Mouse (Mus musculus) left cerebral cortex, postnatal 25 days (tissue): Measurements from ENCODE around the gene Vps35l. TPM values are rescaled to one million over a fixed set of nuclear protein-coding genes. Genes with fewer than 3 reads are reported as not detected.
A peak's percentile ranks its signal among the peaks of the same experiment; 100 is the strongest.

Experiments
- DNase-seq, 2 experiments: peaks; one replicate each; pipeline ENCODE4 v3.0.0; 2022; ENCODE audit warnings: low spot score in 2 of 2, mixed read lengths in 1 of 2
- intact Hi-C: fragments of 180-260 bp; cut with DNase I; formaldehyde crosslinking; loops from one replicate; pipeline ENCODE4 v1.15.1; 2025
- total RNA-seq, 2 experiments: library from RNA; stranded (reverse); gene quantifications; 2 replicates each; pipeline ENCODE4 v1.2.3; 2021

Gene Vps35l
- total RNA-seq, 2 experiments from 2014 or later = 51.2 to 58.2 TPM

GRCm38 (mm10) chr7:118731781-118732180 is 8.2 kb upstream of the Vps35l start:
- DNase-seq = no peak
- intact Hi-C loops = no loop called here

DNA sequence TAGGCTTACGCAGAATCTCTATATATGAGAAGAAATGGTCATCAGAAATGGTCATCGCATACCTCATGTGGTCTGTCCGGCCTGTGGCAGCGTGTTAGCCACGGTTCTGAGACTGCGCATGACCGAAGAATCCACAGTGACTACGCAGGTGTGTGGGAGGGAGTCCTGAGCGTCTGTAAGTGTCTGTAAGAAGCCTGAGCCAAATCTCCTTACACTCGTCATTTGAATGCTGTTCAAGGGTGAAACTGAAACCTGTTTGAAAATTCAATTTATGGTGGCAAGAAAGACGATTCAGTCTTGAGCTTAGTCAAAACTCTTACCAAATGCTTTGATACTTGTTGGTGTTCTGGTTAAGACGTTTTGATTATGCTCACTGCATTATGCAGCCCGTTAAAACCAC is 6.8 kb upstream of the Vps35l start:
- no peak for DNase-seq
- intact Hi-C loops = no loop called here

DNA sequence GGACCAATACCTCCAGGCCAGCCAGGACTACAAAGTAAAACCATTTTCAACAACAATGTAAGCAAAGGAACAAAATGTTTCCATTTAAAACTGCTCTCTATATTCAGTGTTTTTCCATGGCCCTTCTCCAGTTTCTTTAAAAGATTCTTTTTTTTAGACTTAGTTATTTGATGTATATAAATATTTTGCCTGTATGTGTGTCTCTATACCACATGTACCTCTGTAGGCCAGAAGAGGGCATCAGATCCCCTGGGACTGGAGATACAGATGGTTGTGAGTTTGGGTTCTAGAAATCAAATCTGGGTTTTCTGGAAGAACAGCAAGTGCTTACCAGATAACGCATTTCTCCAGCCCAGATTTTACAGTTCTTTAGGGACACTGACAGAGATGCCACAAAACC is 1.3 kb upstream of the Vps35l start:
- peak in 1 of 2 experiments; percentile 32 for DNase-seq
- intact Hi-C loops = no loop called here

GRCm38 (mm10) chr7:118740532-118741338 is 709 bp downstream of the Vps35l start:
- intact Hi-C loops = no loop called here

GRCm38 (mm10) chr7:118742278-118742677 is 2.3 kb downstream of the Vps35l start:
- intact Hi-C loops = no loop called here

More at GRCm38 (mm10) chr7:118740532-118741338, 709 bp downstream of the Vps35l start:
- DNase-seq = peak; percentile 95 to 98

DNA sequence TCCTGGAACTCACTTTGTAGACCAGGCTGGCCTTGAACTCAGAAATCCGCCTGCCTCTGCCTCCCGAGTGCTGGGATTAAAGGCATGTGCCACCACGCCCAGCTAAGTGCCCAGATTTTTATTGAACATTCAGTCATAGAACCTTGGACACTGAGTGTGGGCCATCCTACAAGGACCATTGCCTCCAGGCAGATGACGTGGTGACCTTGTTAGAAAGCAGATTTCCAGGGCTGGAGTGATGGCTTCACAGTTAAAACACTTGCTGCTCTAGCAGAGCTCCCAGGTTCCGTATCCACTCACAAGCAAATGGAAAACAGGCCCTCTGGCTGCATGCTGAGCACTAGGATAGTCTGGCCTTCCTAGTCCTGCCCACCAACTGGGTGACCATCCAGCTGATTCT is 4.7 kb downstream of the Vps35l start:
- intact Hi-C loops = no loop called here
- DNase-seq = no peak

More at GRCm38 (mm10) chr7:118742278-118742677, 2.3 kb downstream of the Vps35l start:
- DNase-seq = no peak

DNA sequence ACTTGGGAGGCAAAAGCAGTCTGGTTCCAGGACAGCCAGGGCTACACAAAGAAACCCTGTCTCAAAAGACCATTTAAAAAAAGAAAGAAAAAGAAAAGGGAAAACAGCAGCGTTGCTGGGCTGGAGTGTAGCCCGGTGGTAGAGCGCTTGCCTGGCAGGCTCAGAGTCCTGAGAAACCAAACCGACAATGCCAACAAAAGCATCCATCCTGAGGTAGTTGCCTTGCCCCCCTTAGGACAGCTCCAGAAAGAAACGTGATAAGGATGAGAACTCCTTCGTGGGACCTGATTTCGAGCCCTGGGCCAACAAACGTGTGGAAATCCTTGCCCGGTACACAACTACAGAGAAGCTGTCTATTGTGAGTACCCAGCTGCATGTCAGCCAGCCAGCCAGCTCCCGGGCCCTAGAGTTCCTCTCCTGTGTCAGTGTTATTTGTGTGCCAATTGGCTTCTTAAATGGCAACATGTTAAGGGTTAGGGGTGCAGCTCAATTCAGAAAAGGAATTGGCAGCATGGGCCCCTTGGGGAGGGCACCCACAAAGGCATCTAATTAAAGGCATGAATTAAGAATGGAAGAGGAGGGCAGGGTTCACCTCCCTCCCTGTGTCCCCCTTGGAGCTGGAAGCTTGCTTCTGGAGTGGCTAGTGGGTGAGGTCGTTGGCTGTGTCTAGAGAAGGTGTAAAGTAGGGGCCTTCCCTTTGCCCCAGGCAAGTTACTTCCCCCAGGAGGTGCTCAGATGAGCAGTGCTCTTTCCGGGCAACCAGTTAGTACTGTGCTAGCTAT is 8.1 kb downstream of the Vps35l start:
- DNase-seq = peak in 1 of 2 experiments; percentile 45
- intact Hi-C loops = no loop called here

DNA sequence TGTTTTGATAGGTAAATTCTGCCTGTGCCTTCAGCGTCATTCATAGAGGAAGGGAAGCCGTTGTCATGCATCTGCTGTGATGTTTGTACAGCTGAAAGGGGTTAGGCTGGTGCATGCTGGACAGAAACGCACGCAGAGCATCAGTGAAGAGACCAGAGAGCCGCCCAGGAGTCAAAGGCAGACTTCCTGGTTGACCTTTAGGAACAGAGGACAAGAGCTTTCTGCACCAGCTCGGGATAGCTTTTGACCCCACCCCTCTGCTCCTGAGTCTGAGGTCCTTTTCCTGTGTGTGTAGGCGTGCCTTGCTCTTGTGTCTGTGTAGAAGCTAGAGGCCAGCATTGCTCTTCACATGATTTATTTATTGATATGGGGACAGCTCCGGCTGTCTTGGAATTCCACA is 9.7 kb downstream of the Vps35l start:
- intact Hi-C loops = no loop called here
- no peak for DNase-seq

- no peak for DNase-seq
- intact Hi-C loops = no loop called here
Observed at GRCm38 (mm10) chr7:118751625-118752024, 11.6 kb downstream of the Vps35l start.

GRCm38 (mm10) chr7:118755756-118756155 is 15.7 kb downstream of the Vps35l start:
- intact Hi-C loops = no loop called here
- no peak for DNase-seq

- intact Hi-C loops = no loop called here
- no peak for DNase-seq
Observed at GRCm38 (mm10) chr7:118756490-118757265, 16.7 kb downstream of the Vps35l start.

GRCm38 (mm10) chr7:118758369-118758768 is 18.3 kb downstream of the Vps35l start:
- intact Hi-C loops = no loop called here
- no peak for DNase-seq

DNA sequence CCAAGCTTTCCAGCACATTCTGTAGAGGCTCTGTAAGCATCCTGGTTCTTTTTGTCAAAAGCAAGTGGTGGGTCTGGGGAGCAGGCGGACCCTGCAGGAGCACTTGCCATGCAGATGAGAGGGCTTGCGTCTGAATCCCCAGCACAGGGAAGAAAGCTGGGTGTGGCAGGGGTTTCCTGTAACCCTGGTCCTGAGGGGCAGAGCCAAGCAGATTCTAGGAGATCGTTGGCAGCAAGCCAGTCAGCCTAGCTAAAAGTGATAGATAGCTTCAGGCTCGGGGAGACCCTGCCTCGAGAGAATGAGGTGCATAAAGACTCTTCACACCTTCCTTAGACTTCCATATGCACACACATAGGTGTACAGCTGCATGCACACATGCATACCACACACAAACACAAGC is 19.3 kb downstream of the Vps35l start:
- no peak for DNase-seq
- intact Hi-C loops = no loop called here

DNA sequence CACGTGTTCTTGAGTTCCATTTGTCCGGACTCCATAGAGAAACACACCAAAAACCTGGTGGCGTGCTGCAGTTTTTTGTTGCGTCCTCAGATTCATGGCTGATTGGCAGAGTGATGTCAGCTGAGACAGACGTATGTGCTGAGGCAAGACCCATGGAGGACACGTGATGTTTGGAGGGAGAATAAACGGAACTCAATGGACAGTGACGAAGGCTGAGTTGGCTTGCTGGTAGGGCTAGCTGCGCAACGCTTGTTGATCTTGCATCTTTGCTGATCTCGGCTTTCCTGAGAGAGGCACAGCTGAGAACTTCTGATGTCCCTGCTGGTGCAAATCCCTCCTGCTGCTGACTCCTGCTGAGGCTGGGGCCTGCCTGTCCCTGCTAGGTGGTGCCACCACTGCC is 23.9 kb downstream of the Vps35l start:
- intact Hi-C loops = loop anchor here (10.0 kb wide), 1 partner anchor 751 kb away; the partner anchor contains the start of gene Acsm5
- no peak for DNase-seq

- DNase-seq = no peak
- intact Hi-C loops = loop anchor here (5.0 to 10.0 kb wide), 3 partner anchors 53 to 750 kb away; partner anchors contain the start of gene Acsm5
Observed at GRCm38 (mm10) chr7:118764725-118765124, 24.7 kb downstream of the Vps35l start.

DNA sequence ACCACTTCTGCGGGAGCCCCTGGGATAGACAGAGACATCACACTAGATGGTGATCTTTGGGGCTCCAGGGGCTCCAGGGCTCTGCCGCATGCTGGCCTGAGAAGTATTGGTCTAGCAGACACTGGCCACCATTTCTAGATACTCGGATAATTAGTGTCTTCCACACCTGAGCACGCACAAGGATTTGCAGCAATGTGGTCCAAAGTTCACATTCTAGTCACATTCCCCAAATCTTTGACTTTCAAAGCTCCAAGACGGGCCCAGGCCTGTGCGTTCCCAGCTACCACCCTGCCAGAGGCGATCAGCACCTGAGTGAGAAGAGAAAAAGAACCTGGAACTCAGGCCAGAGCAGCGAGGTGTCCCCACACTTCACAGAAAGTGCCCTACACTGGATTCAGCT is 25.6 kb downstream of the Vps35l start:
- no peak for DNase-seq
- intact Hi-C loops = loop anchor here (1.0 to 10.0 kb wide), 4 partner anchors 52 to 749 kb away; partner anchors contain the start of gene Acsm5

DNA sequence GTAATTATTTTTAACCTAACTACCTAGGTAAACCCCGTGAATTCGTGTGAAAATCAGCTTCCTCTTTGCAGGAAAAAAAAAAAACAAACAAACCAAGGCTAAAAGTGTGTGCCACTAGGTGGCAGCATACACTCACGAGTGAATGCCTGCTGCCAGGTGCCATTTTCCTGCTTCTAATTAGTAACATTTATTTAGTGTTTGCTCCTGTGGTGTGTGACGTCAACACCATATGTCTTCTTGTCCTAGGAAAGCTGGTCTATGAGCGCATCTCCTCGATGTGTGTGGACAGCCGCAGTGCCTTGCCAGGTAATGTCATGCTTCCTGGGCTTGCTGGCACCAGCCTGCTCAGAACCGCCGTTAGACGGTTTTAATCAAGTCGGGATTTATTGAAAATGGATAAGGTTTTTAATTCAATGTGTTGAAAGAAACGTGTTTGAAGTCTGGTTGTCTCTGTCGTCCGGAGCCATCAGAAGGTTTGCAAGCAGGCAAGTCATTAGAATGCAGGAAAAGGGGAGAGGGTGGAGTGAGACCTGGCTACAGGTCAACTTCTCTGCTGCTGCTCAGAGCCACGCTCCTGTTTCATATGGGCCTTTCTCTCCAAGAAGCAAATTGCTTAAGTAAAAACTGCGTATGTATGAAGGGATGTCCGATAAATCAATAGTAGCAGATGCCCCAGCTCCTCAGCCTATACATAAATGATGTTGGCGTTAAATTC is 26.2 kb downstream of the Vps35l start:
- intact Hi-C loops = loop anchor here (1.0 to 10.0 kb wide), 4 partner anchors 51 to 749 kb away; partner anchors contain the start of gene Acsm5
- DNase-seq = peak; percentile 65 to 80

- intact Hi-C loops = loop anchor here (1.0 to 10.0 kb wide), 4 partner anchors 50 to 748 kb away; partner anchors contain the start of gene Acsm5
- DNase-seq = no peak
Observed at GRCm38 (mm10) chr7:118766834-118767224, 26.8 kb downstream of the Vps35l start.

- DNase-seq = no peak
- intact Hi-C loops = loop anchor here (5.0 to 10.0 kb wide), 3 partner anchors 48 to 746 kb away; partner anchors contain the start of gene Acsm5
Observed at GRCm38 (mm10) chr7:118769208-118769607, 29.2 kb downstream of the Vps35l start.
